Mouse (Mus musculus) small intestine, adult 10 weeks (tissue): Measurements from ENCODE around the gene Aspdh. TPM values are rescaled to one million over a fixed set of nuclear protein-coding genes. Genes with fewer than 3 reads are reported as not detected.

Experiments used
- polyA plus RNA-seq: library from polyadenylated mRNA; stranded (reverse); fragments of 350-450 nt; fragmentation: Illumina TruSeq; extraction: RNeasy Lipid Tissue Mini Kit (QIAGEN cat#74804); gene quantifications from one replicate; pipeline ENCODE4 v1.2.3, GENCODE M21; 2014; ENCODE audit warnings: low replicate concordance

Aspdh gene
- not detected for polyA plus RNA-seq

GRCm38 (mm10) chr7:44465111-44465510 lies at the start of gene Aspdh:
Gene Aspdh, plus strand, starts transcription at chr7:44465391.

DNA sequence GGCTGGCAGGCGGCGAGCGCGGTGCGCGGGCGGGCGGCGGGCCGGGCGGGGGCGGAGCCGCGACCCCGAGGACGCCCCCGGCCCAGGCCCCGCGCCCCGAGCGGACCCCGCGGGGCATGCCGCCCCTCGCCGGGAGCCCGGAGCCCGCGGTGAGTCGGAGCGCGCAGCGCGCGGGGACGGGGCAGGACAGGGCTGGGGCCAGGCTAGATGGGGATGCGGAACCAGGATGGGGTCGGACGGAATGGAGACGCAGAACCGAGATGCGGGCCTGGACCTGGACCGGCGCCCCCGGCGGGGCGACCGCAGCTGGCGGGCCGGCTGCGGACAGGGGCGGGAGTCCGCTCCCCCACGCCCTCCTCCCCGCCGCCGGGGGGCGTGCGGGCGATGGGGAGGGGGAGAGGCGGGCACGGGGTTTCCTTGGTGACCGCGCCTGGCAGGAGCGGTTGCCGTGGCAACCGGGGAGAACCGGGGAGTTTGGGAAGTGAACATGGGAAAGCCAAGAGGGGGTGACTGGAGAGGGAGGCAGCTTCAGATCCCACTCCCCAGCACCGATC lies 36.1 kb upstream of the Aspdh start, which contains the start of gene Lrrc4b:
TSS of gene Lrrc4b (plus strand) at position 51 of the 554 bp plus-strand sequence.

GRCm38 (mm10) chr7:44467811-44468411 lies 2.7 kb downstream of the Aspdh start, which contains the start of gene Josd2:
Gene Josd2, plus strand, starts transcription at chr7:44467980.

GRCm38 (mm10) chr7:44495992-44496770 lies 31.0 kb downstream of the Aspdh start, which contains the start of the genes Emc10 and Fam71e1:
Gene Emc10, minus strand, starts transcription at chr7:44496529.
Gene Fam71e1, plus strand, starts transcription at chr7:44496581.

Other genes starting within 250 kb of the Aspdh start
- 0.71 TPM for gene Klk1b5, start 249.4 kb upstream of the Aspdh start, polyA plus RNA-seq
- 65.0 TPM for gene Klk1, start 240.0 kb upstream of the Aspdh start, polyA plus RNA-seq
- not detected for gene Gm36864, start 229.2 kb upstream of the Aspdh start, polyA plus RNA-seq
- gene 1700028J19Rik, start 218.7 kb upstream of the Aspdh start, polyA plus RNA-seq: 0.63 TPM
- gene 2410002F23Rik, start 218.7 kb upstream of the Aspdh start, polyA plus RNA-seq: 39.8 TPM
- not detected for gene Acp4, start 208.0 kb upstream of the Aspdh start, polyA plus RNA-seq
- not detected for gene Gm15517, start 203.9 kb upstream of the Aspdh start, polyA plus RNA-seq
- 0.30 TPM for gene Clec11a, start 158.5 kb upstream of the Aspdh start, polyA plus RNA-seq
- gene Shank1, start 155.1 kb upstream of the Aspdh start, polyA plus RNA-seq: 0.04 TPM
- not detected for gene Syt3, start 81.3 kb upstream of the Aspdh start, polyA plus RNA-seq
- not detected for gene 1700008O03Rik, start 79.6 kb upstream of the Aspdh start, polyA plus RNA-seq
- not detected for gene Lrrc4b, start 36.4 kb upstream of the Aspdh start, polyA plus RNA-seq
- gene Josd2, start 2.6 kb downstream of the Aspdh start, polyA plus RNA-seq: 1.0 TPM
- 1.2 TPM for gene Emc10, start 31.1 kb downstream of the Aspdh start, polyA plus RNA-seq
- gene Fam71e1, start 31.2 kb downstream of the Aspdh start, polyA plus RNA-seq: not detected
- gene Mybpc2, start 59.3 kb downstream of the Aspdh start, polyA plus RNA-seq: not detected
- 0.45 TPM for gene Spib, start 66.7 kb downstream of the Aspdh start, polyA plus RNA-seq
- gene Pold1, start 83.5 kb downstream of the Aspdh start, polyA plus RNA-seq: not detected
- gene Nr1h2, start 88.6 kb downstream of the Aspdh start, polyA plus RNA-seq: 0.78 TPM
- gene Napsa, start 107.0 kb downstream of the Aspdh start, polyA plus RNA-seq: 0.67 TPM
- gene Kcnc3, start 125.3 kb downstream of the Aspdh start, polyA plus RNA-seq: 0.33 TPM
- 0.78 TPM for gene Myh14, start 205.5 kb downstream of the Aspdh start, polyA plus RNA-seq
- gene Izumo2, start 243.4 kb downstream of the Aspdh start, polyA plus RNA-seq: not detected